Mouse (Mus musculus) C2C12 (cell line): ENCODE data around the gene Apobr.

Experiments
- CEBPB ChIP-seq: IDR thresholded peaks from one replicate; pipeline ENCODE4 v1.6.1; 2011; ENCODE audit warnings: low read depth, mild to moderate bottlenecking, control low read depth, moderate library complexity
- MYOD1 ChIP-seq: IDR thresholded peaks from one replicate; pipeline ENCODE4 v1.6.1; 2011; ENCODE audit warnings: low read depth; ENCODE audit not compliant: control insufficient read depth, insufficient read length
- USF1 ChIP-seq: IDR thresholded peaks from one replicate; pipeline ENCODE4 v1.6.1; 2011; ENCODE audit warnings: low read depth, mild to moderate bottlenecking, control low read depth, moderate library complexity

DNA sequence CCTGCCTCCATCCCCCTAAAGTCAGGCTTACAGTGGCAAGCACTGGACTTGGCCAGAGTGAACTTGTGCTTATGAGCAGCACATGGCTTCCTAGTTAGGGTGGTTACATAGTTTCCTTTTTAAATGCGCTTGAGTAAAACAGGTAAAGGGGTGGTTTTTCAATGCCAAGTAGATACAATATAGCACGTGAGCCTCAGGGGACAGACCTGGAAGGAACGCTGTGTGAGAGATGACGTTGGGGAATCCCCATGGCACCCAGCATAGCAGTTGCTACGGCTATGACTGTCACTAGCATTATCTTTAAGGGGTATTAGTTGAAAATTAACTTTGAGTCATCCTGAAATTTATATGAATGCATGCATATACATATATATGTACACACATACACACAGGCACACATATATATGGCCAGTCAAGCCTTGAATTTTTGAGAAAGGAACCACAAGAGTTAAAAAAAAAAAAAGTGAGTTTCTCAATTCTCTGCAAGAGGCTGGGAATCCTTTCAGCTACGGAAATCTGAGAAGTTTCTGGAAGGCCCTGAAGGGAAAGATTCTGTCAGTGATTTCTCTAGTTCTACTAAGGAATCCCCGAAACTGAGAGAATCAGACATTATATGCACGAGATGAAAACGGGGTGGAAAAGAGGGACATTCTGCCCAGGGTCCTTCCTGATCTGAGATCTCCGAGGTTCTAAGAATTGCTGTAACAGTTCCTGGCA, 35.0 kb downstream of the Apobr start:
- TF ChIP-seq CEBPB (no peak), USF1 (no peak), MYOD1 (no peak)
